Mouse (Mus musculus): ENCODE results near the gene Tescl.

- TF ChIP-seq CTCF (IDR thresholded peaks at IDR 0.05; ENCODE audit: control insufficient read depth, insufficient read depth, insufficient replicate concordance, low read depth, low read length) (no peak), POLR2A (IDR thresholded peaks at IDR 0.05; ENCODE audit: control insufficient read depth, low read depth, low read length) (no peak)
Observed at GRCm38 (mm10) chr7:24371809-24372145, 38.0 kb upstream of the Tescl start.

Data from testis, adult 2 months (tissue).